Mouse (Mus musculus) forebrain, embryonic 11.5 days (tissue): ENCODE results near the gene Zfp758. TPM values are rescaled to one million over a fixed set of nuclear protein-coding genes. Genes with fewer than 3 reads are reported as not detected.
"Not testable (repeated sequence)": the region's sequence is repeated elsewhere in the genome, so short reads cannot be mapped to it uniquely, and the experiment has no call there.

Experiments
- ATAC-seq: fragments of 200-750 bp; cut with Nextera tagmentation; replicated peaks from 2 replicates; pipeline ENCODE4 v1.8.0; 2017; ENCODE audit warnings: moderate TSS enrichment; ENCODE audit not compliant: low FRiP score
- DNase-seq: peaks from one replicate; pipeline ENCODE4 v3.0.0-alpha.2; 2017; ENCODE audit warnings: low spot score
- H3K27ac ChIP-seq: fragments of 300-500 bp; sonication (generic); 2 replicates; pipeline ENCODE4 v1.5.1; 2014; ENCODE audit warnings: low read depth, low read length
- H3K27me3 ChIP-seq: fragments of 300-500 bp; sonication (generic); 2 replicates; pipeline ENCODE4 v1.6.1; 2014; ENCODE audit warnings: mild to moderate bottlenecking, low read length, mixed read lengths; ENCODE audit not compliant: control insufficient read depth, insufficient read depth
- H3K36me3 ChIP-seq: fragments of 300-500 bp; sonication (generic); 2 replicates; pipeline ENCODE4 v1.6.1; 2014; ENCODE audit warnings: mild to moderate bottlenecking, low read length, moderate library complexity, mixed read lengths; ENCODE audit not compliant: control insufficient read depth, insufficient read depth
- H3K4me1 ChIP-seq: fragments of 300-500 bp; sonication (generic); replicated peaks from 2 replicates; pipeline ENCODE4 v1.6.1; 2014; ENCODE audit warnings: low read length, mixed read lengths; ENCODE audit not compliant: control insufficient read depth, insufficient read depth
- H3K4me2 ChIP-seq: fragments of 300-500 bp; sonication (generic); 2 replicates; pipeline ENCODE4 v1.6.1; 2014; ENCODE audit warnings: low read depth, mild to moderate bottlenecking, low read length, moderate library complexity, mixed read lengths; ENCODE audit not compliant: severe bottlenecking
- H3K4me3 ChIP-seq: fragments of 300-500 bp; sonication (generic); 2 replicates; pipeline ENCODE4 v1.5.1; 2014; ENCODE audit warnings: low read depth, low read length
- H3K9ac ChIP-seq: fragments of 300-500 bp; sonication (generic); 2 replicates; pipeline ENCODE4 v1.6.1; 2014; ENCODE audit warnings: low read length
- H3K9me3 ChIP-seq: fragments of 300-500 bp; sonication (generic); 2 replicates; pipeline ENCODE4 v1.6.1; 2016; ENCODE audit warnings: low read length, mixed read lengths; ENCODE audit not compliant: control insufficient read depth
- WGBS: fragments of 180-500 bp; shearing (Covaris S2); extraction: QIAGEN DNeasy Blood & Tissue Kit; methylation state at CpG from one replicate; pipeline ENCODE4 v1.1.7; 2014; 5-methylcytosine and 5-hydroxymethylcytosine counted together
- polyA plus RNA-seq: library from polyadenylated mRNA; unstranded; fragments of >200 nt; fragmentation: Nextera tagmentation; extraction: Ambion mirVana; gene quantifications from 2 replicates; pipeline ENCODE4 v1.2.1, GENCODE M21; 2014

Gene Zfp758
- polyA plus RNA-seq, result 9.2 and 12.2 TPM in 2 replicates

DNA sequence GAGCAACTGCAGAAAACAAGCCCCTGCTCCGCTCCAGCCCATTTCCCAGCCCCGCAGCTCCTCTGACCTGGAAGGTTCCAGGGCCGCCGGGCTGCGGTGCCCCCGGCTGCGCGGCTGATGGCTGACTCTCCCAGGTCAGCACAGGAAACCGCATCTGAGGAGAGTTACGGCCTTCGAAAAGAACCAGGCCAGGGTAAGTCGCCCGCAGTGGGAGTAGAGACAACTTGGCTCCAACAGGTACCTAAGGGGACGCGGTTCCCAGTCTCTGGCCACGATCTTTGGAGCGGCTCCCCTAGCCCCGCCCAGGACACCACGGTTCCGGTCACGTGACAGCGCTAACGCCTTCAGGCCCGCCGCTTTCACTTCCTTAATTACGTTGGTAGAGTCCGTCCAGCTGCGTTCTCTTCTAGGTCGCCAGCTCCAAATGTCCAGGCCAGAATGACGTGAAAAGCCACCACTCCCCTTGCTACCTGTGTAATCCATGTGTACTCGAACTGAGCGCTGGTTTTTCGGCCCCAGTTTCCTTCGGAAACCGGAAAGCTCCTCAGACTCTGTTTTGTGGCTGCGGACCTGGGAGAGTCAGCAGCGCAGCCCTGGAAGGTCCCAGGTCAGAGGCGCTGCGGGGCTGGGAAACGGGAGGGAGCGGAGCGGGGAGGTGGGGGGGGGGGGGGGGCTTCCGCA lies at the start of gene Zfp758, which contains the start of gene Zfp944:
TSS of gene Zfp758 (plus strand) at position 353 of the 681 bp plus-strand sequence.
TSS of gene Zfp944 (minus strand) at position 300 of the 681 bp plus-strand sequence.
- WGBS, result 1% methylated on average over 28 of the region's 43 CpGs

DNA sequence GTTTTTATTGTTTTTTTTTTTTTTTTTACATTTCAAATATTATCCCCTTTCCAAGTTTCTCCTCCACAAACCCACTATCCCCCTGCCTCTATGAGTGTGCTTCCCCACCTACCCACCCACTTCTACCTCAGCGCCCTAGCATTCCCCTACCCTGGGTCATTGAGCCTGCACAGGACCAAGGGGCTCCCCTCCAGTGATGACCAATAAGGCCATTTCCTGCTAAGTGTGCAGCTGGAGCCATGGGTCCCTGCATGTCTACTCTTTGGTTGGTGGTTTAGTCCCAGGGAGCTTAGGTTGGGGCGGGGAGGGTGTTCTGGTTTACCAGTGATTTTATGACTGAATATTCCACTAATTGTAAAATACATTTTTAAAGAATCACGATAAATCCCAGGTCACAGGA lies 47.0 kb upstream of the Zfp758 start:
- WGBS, result 2% methylated on average over 3 of the region's 3 CpGs
- 0 out of 2 replicates have a peak overlapping the region, but pooled peaks have one; percentile 31 for H3K27ac ChIP-seq
- H3K4me2 ChIP-seq, result peak overlapping the region; percentile 42; the same call in 1 of the 2 replicates
- H3K9me3 ChIP-seq, H3K36me3 ChIP-seq, DNase-seq, H3K4me1 ChIP-seq, H3K27me3 ChIP-seq: not testable (repeated sequence)
- H3K4me3 ChIP-seq, result peak overlapping the region; percentile 45
- ATAC-seq, result peak; percentile 82
- H3K9ac ChIP-seq, result peak overlapping the region; percentile 59

More for the DNA sequence above, at the start of gene Zfp758, which contains the start of gene Zfp944:
- DNase-seq (peak; percentile 73), ATAC-seq (peak; percentile 99)
- H3K9me3 ChIP-seq, H3K4me1 ChIP-seq, H3K36me3 ChIP-seq, H3K27me3 ChIP-seq: not testable (repeated sequence)
- peak within 1 kb of the TSS; percentile 52 for H3K4me3 ChIP-seq
- peak within 1 kb of the TSS; percentile 56 for H3K4me2 ChIP-seq
- peak within 1 kb of the TSS; percentile 66; the same call in 1 of the 2 replicates for H3K27ac ChIP-seq
- H3K9ac ChIP-seq, result peak within 1 kb of the TSS; percentile 56

DNA sequence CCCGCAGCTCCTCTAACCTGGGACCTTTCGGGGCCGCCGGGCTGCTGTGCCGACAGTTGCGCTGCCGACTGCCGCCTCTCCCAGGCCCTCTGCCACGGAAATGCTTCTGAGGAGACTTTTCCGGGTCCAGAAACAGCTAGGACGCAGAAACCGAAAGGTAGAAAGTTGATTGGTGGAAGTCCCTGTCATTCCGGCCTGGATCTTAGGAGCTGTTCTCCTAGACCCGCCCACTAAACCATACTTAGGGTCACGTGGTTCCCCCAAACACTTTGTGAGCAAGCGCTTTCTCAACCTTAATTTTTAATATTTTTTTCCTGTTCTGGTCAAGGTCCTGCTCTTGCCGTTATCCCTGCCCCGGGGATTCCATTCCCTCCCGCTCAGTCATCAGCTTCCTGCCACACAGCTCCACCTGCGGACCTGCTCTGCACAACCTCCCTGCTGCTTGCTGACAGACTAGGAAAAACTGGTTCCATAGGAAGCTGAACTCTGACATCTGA lies 46.5 kb upstream of the Zfp758 start, which contains the start of gene CT030661.1:
TSS of gene CT030661.1 (minus strand) at position 108 of the 497 bp plus-strand sequence.
- under 1% methylated on average over 20 of the region's 20 CpGs for WGBS

DNA sequence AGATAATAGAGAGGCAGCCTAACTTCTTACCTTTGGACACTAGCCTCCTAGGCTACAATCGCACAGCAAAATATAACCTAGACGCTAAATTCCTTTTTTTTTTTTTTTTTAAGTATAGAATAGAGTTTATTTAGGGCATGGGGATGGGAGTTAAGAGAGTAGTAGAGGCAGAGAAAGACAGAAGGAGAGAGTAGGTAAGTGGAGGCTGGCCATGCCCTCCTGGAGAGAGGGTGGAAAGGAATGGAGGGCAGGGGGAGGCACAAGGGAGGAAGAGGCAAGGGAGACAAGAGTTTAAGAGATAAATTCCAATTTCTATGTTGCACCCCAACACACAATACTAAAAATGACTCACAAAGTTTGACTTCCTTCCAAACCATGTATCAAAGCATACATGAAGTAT lies 46.0 kb upstream of the Zfp758 start:
- not testable (repeated sequence) for H3K27ac ChIP-seq

More for the DNA sequence above, 46.5 kb upstream of the Zfp758 start, which contains the start of gene CT030661.1:
- DNase-seq, result peak; percentile 85
- peak within 1 kb of the TSS; percentile 42; the same call in 1 of the 2 replicates for H3K4me2 ChIP-seq
- not testable (repeated sequence) for H3K9me3 ChIP-seq, H3K36me3 ChIP-seq, H3K4me1 ChIP-seq, H3K27me3 ChIP-seq
- peak within 1 kb of the TSS; percentile 45 for H3K4me3 ChIP-seq
- peak; percentile 99 for ATAC-seq
- H3K9ac ChIP-seq, result peak within 1 kb of the TSS; percentile 59
- 0 out of 2 replicates have a peak within 1 kb of the TSS, but pooled peaks have one; percentile 31 for H3K27ac ChIP-seq

DNA sequence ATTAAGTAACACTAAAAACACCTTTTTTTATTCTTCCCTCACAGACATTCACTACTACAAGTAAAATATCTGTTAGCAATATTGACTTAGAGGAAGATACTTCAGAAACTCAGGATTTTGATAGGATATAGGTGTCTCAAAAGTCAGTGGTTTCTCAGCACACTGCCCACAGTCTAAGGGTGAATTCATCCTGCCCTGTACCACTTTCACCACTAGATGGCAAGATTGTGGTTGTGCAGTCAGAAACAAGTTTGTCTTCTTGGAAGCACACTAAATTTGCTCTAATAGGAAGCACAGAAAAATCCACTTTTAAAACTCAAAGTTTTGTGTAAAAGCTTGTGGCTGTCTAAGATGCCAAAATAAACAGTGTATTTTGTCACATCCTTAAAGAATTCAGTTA lies 8.5 kb upstream of the Zfp758 start:
- H3K9ac ChIP-seq, result no peak overlapping the region
- no peaks in the 10 kb centered on the region for H3K27me3 ChIP-seq
- no peak overlapping the region for H3K4me2 ChIP-seq
- DNase-seq (no peak), ATAC-seq (0 out of 2 replicates have a peak, but pooled peaks have one; percentile 44)
- H3K9me3 ChIP-seq, result no peaks in the 10 kb centered on the region
- no peaks in the 10 kb centered on the region; the same call in 1 of the 2 replicates for H3K36me3 ChIP-seq
- no peak overlapping the region for H3K4me3 ChIP-seq
- H3K27ac ChIP-seq, result no peak overlapping the region
- H3K4me1 ChIP-seq, result no peaks in the 10 kb centered on the region

More for the DNA sequence above, 46.0 kb upstream of the Zfp758 start:
- H3K4me2 ChIP-seq, result peak overlapping the region; percentile 35; the same call in 1 of the 2 replicates
- not testable (repeated sequence) for DNase-seq, H3K36me3 ChIP-seq, ATAC-seq, H3K9me3 ChIP-seq, H3K4me1 ChIP-seq, H3K27me3 ChIP-seq
- 13% methylated on average over 2 of the region's 2 CpGs for whole genome bisulfite sequencing
- peak overlapping the region; percentile 46; the same call in 1 of the 2 replicates for H3K9ac ChIP-seq
- peak overlapping the region; percentile 45 for H3K4me3 ChIP-seq

DNA sequence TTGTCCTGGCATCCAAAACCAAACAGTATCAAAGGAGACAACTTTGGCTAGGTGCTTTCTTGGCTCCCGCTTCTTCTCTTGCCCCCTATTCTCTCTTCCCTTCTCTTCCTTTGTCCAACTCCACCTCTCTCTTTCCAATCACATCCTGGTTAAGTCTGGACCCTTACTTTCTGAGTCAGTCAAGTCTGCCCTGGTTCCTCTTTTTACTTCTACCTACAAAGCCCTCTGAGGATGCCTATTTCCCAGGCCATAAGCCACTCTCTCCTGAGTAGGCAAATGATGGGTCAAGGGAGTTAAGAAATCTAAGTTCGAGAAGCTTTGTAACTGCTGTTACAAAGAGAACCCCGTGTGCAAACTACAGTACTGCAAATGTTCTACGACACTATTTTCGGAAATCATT lies 681 bp upstream of the Zfp758 start:
- Histone ChIP-seq H3K4me3 (peak overlapping the region; percentile 52), H3K9me3 (no peaks in the 10 kb centered on the region; the same call in 1 of the 2 replicates), H3K36me3 (no peaks in the 10 kb centered on the region), H3K27me3 (no peaks in the 10 kb centered on the region), H3K9ac (peak overlapping the region; percentile 54), H3K4me2 (peak overlapping the region; percentile 56), H3K4me1 (peaks cover 5% of the 10 kb centered on the region; the same call in 1 of the 2 replicates), H3K27ac (no peak overlapping the region)
- no peak for DNase-seq
- ATAC-seq, result peak; percentile 24
- WGBS, result 35% methylated on average over 5 of the region's 5 CpGs

DNA sequence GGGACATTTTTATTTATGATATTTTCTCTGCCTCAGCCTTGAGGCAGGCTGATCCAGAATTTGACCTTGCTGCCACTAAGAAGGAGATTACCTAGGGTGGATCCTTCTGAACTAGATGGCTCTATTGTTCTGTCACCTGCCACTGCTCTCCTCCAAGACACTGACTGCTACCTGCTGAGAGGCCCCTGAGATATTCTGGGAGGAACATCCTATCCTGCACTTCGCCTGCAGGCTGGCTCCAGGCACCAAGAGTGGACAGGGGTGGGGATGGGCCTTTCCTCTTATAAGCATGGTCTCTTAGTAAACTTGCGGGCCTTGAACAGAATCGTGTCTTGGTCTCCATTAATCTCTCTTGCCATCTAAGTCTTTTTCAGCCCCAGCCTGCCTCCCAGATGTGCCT lies 2.6 kb downstream of the Zfp758 start:
- WGBS, result 86% methylated on average over 3 of the region's 3 CpGs

DNA sequence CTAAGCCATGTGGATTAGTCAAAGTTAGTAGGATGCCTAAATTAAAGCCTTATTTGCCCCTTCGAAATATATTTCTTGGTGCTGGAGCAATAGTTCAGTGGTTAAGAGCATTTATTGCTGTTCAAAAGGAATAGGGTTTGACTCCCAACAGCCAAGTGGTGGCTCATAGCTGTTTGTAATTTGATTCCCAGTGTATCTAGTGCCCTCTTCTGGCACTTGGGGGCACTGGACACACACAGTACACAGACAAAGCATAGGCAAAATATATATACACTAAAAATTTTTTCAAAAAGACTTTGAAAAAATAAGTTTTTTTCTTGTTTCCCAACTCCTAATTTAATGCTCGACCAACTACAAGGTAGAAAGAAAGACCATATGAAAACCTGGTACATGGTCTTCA lies 49.5 kb downstream of the Zfp758 start:
- H3K27me3 ChIP-seq, result no peaks in the 10 kb centered on the region
- H3K4me3 ChIP-seq, result no peak overlapping the region
- H3K36me3 ChIP-seq, result no peaks in the 10 kb centered on the region
- DNase-seq (no peak), ATAC-seq (no peak)
- 87% methylated on average over 2 of the region's 2 CpGs for WGBS
- H3K4me2 ChIP-seq, result no peak overlapping the region
- no peaks in the 10 kb centered on the region for H3K9me3 ChIP-seq
- no peaks in the 10 kb centered on the region for H3K4me1 ChIP-seq
- no peak overlapping the region for H3K27ac ChIP-seq
- no peak overlapping the region for H3K9ac ChIP-seq

More for the DNA sequence above, 2.6 kb downstream of the Zfp758 start:
- H3K9ac ChIP-seq, result no peak overlapping the region
- ATAC-seq, result no peak
- H3K4me1 ChIP-seq, result peaks cover 5% of the 10 kb centered on the region; the same call in 1 of the 2 replicates
- H3K4me2 ChIP-seq, result no peak overlapping the region
- H3K27ac ChIP-seq, result no peak overlapping the region
- H3K36me3 ChIP-seq, result no peaks in the 10 kb centered on the region
- peaks cover 2% of the 10 kb centered on the region; the same call in 1 of the 2 replicates for H3K9me3 ChIP-seq
- no peak overlapping the region for H3K4me3 ChIP-seq
- no peak for DNase-seq
- H3K27me3 ChIP-seq, result no peaks in the 10 kb centered on the region
